Mouse (Mus musculus) limb, embryonic 14.5 days (tissue): ENCODE measurements around the gene Gcnt2. TPM values are rescaled to one million over a fixed set of nuclear protein-coding genes. Genes with fewer than 3 reads are reported as not detected.

Experiments
- ATAC-seq: fragments of 200-750 bp; cut with Nextera tagmentation; 2 replicates; pipeline ENCODE4 v1.8.0; 2017; ENCODE audit warnings: low read depth, moderate number of reproducible peaks, moderate TSS enrichment; ENCODE audit not compliant: low FRiP score
- DNase-seq: peaks from one replicate; pipeline ENCODE4 v3.0.0-alpha.2; 2015; ENCODE audit warnings: low spot score
- H3K27ac ChIP-seq: fragments of 300-500 bp; sonication (generic); replicated peaks from 2 replicates; pipeline ENCODE4 v1.5.1; 2014; ENCODE audit warnings: low read depth, mild to moderate bottlenecking, low read length, moderate library complexity, mixed read lengths
- H3K27me3 ChIP-seq: fragments of 300-500 bp; sonication (generic); 2 replicates; pipeline ENCODE4 v1.6.1; 2014; ENCODE audit warnings: low read length, mixed read lengths; ENCODE audit not compliant: control insufficient read depth, insufficient read depth
- H3K36me3 ChIP-seq: fragments of 300-500 bp; sonication (generic); 2 replicates; pipeline ENCODE4 v1.6.1; 2014; ENCODE audit warnings: mild to moderate bottlenecking, low read length, moderate library complexity, mixed read lengths; ENCODE audit not compliant: control insufficient read depth, insufficient read depth
- H3K4me1 ChIP-seq: fragments of 300-500 bp; sonication (generic); 2 replicates; pipeline ENCODE4 v1.6.1; 2014; ENCODE audit warnings: antibody characterized with exemption, low read length, mixed read lengths; ENCODE audit not compliant: control insufficient read depth, insufficient read depth
- H3K4me2 ChIP-seq: fragments of 300-500 bp; sonication (generic); replicated peaks from 2 replicates; pipeline ENCODE4 v1.6.1; 2014; ENCODE audit warnings: low read depth, mild to moderate bottlenecking, low read length, moderate library complexity; ENCODE audit not compliant: severe bottlenecking
- H3K4me3 ChIP-seq: fragments of 300-500 bp; sonication (generic); replicated peaks from 2 replicates; pipeline ENCODE4 v1.5.1; 2014; ENCODE audit warnings: low read length
- H3K9ac ChIP-seq: fragments of 300-500 bp; sonication (generic); 2 replicates; pipeline ENCODE4 v1.6.1; 2014; ENCODE audit warnings: mild to moderate bottlenecking, low read depth, low read length, moderate library complexity; ENCODE audit not compliant: severe bottlenecking
- H3K9me3 ChIP-seq: fragments of 300-500 bp; sonication (generic); 2 replicates; pipeline ENCODE4 v1.6.1; 2016; ENCODE audit warnings: low read length; ENCODE audit not compliant: control insufficient read depth
- POLR2A ChIP-seq: fragments of 200-500 bp; IDR thresholded peaks from 2 replicates; pipeline ENCODE4 v1.8.0; 2012; ENCODE audit warnings: inconsistent platforms, mild to moderate bottlenecking, moderate library complexity, borderline replicate concordance; ENCODE audit not compliant: insufficient read depth, insufficient read length; ENCODE audit errors: extremely low read depth
- WGBS: fragments of 180-500 bp; shearing (Covaris S2); extraction: QIAGEN DNeasy Blood & Tissue Kit; methylation state at CpG from one replicate; pipeline ENCODE4 v1.1.7; 2014; 5-methylcytosine and 5-hydroxymethylcytosine counted together
- polyA plus RNA-seq, 2 experiments: library from polyadenylated mRNA; depleted of rRNA in 1 of 2; stranded (reverse) in 1 of 2; unstranded in 1 of 2; fragments of >200 nt; fragmentation: Nextera tagmentation in 1 of 2; extraction: Ambion mirVana in 1 of 2; gene quantifications; 2 replicates each; pipeline versions ENCODE4 v1.2.1 to v1.2.3; 2012 to 2014

Gene Gcnt2
- polyA plus RNA-seq, 2 experiments = 1.7 to 2.5 TPM

GRCm38 (mm10) chr13:40971831-40972230 is 112.3 kb downstream of the Gcnt2 start:
- ATAC-seq = no peak
- TF ChIP-seq POLR2A = no peak
- no peak overlapping the region for H3K9ac ChIP-seq

GRCm38 (mm10) chr13:40972976-40973375 is 113.4 kb downstream of the Gcnt2 start:
- no peak for ATAC-seq
- no peak for DNase-seq
- Histone ChIP-seq H3K9ac (no peak overlapping the region), H3K4me2 (no peak overlapping the region), H3K36me3 (no peaks in the 10 kb centered on the region), H3K27me3 (no peaks in the 10 kb centered on the region), H3K27ac (no peak overlapping the region), H3K9me3 (no peaks in the 10 kb centered on the region), H3K4me3 (no peak overlapping the region), H3K4me1 (no peaks in the 10 kb centered on the region)
- 89% methylated on average over 5 of the region's 5 CpGs for WGBS
- no peak for TF ChIP-seq POLR2A

More at GRCm38 (mm10) chr13:40971831-40972230, 112.3 kb downstream of the Gcnt2 start:
- Histone ChIP-seq H3K27me3 (no peaks in the 10 kb centered on the region), H3K9me3 (no peaks in the 10 kb centered on the region), H3K4me2 (no peak overlapping the region), H3K27ac (no peak overlapping the region), H3K4me1 (no peaks in the 10 kb centered on the region), H3K4me3 (no peak overlapping the region), H3K36me3 (no peaks in the 10 kb centered on the region)
- DNase-seq = no peak
- 89% methylated on average over 2 of the region's 2 CpGs for WGBS

- ATAC-seq (no peak), DNase-seq (no peak)
- Histone ChIP-seq H3K4me2 (no peak overlapping the region), H3K4me3 (no peak overlapping the region), H3K9me3 (no peaks in the 10 kb centered on the region), H3K27ac (no peak overlapping the region), H3K27me3 (no peaks in the 10 kb centered on the region), H3K9ac (no peak overlapping the region), H3K4me1 (no peaks in the 10 kb centered on the region), H3K36me3 (no peaks in the 10 kb centered on the region)
- TF ChIP-seq POLR2A = no peak
- 14% methylated on average over 7 of the region's 7 CpGs for WGBS
Observed at GRCm38 (mm10) chr13:40977609-40978008, 118.1 kb downstream of the Gcnt2 start.

GRCm38 (mm10) chr13:40978652-40979051 is 119.1 kb downstream of the Gcnt2 start:
- H3K9ac ChIP-seq = no peak overlapping the region
- no peak for ATAC-seq
- H3K9me3 ChIP-seq = no peaks in the 10 kb centered on the region
- DNase-seq = no peak
- no peak for TF ChIP-seq POLR2A
- no peak overlapping the region for H3K27ac ChIP-seq
- no peaks in the 10 kb centered on the region for H3K27me3 ChIP-seq
- no peaks in the 10 kb centered on the region for H3K36me3 ChIP-seq
- no peak overlapping the region for H3K4me3 ChIP-seq
- H3K4me2 ChIP-seq = no peak overlapping the region
- H3K4me1 ChIP-seq = no peaks in the 10 kb centered on the region
- 81% methylated on average over 4 of the region's 4 CpGs for WGBS

- H3K9me3 ChIP-seq = no peaks in the 10 kb centered on the region
- no peaks in the 10 kb centered on the region for H3K27me3 ChIP-seq
- no peaks in the 10 kb centered on the region for H3K4me1 ChIP-seq
- H3K4me3 ChIP-seq = no peak overlapping the region
- H3K9ac ChIP-seq = no peak overlapping the region
- ATAC-seq = no peak
- WGBS = 52% methylated on average over 2 of the region's 2 CpGs
- no peaks in the 10 kb centered on the region for H3K36me3 ChIP-seq
- TF ChIP-seq POLR2A = no peak
- no peak overlapping the region for H3K27ac ChIP-seq
- no peak for DNase-seq
- no peak overlapping the region for H3K4me2 ChIP-seq
Observed at GRCm38 (mm10) chr13:40979321-40979720, 119.8 kb downstream of the Gcnt2 start.

GRCm38 (mm10) chr13:40982759-40983158 is 123.2 kb downstream of the Gcnt2 start:
- Histone ChIP-seq H3K4me3 (no peak overlapping the region), H3K27ac (no peak overlapping the region), H3K27me3 (no peaks in the 10 kb centered on the region), H3K9me3 (no peaks in the 10 kb centered on the region), H3K36me3 (no peaks in the 10 kb centered on the region), H3K4me2 (no peak overlapping the region), H3K9ac (no peak overlapping the region), H3K4me1 (no peaks in the 10 kb centered on the region)
- 86% methylated on average over 1 of the region's 1 CpGs for WGBS
- no peak for DNase-seq
- ATAC-seq = no peak
- TF ChIP-seq POLR2A = no peak
